Mouse (Mus musculus) hindbrain, embryonic 15.5 days (tissue): ENCODE measurements around the gene Cmas. TPM values are rescaled to one million over a fixed set of nuclear protein-coding genes. Genes with fewer than 3 reads are reported as not detected.
A peak's percentile ranks its signal among the peaks of the same experiment; 100 is the strongest.

Experiments used
- ATAC-seq: fragments of 200-750 bp; cut with Nextera tagmentation; 2 replicates; pipeline ENCODE4 v1.8.0; 2017; ENCODE audit warnings: low read depth, moderate number of reproducible peaks, moderate TSS enrichment; ENCODE audit not compliant: low FRiP score
- H3K27ac ChIP-seq: fragments of 300-500 bp; sonication (generic); replicated peaks from 2 replicates; pipeline ENCODE4 v1.5.1; 2015; ENCODE audit warnings: mild to moderate bottlenecking, inconsistent platforms
- H3K27me3 ChIP-seq: fragments of 300-500 bp; sonication (generic); 2 replicates; pipeline ENCODE4 v1.6.1; 2015; ENCODE audit warnings: control low read depth, inconsistent platforms
- H3K36me3 ChIP-seq: fragments of 300-500 bp; sonication (generic); 2 replicates; pipeline ENCODE4 v1.6.1; 2015; ENCODE audit warnings: control low read depth, inconsistent platforms
- H3K4me1 ChIP-seq: fragments of 300-500 bp; sonication (generic); replicated peaks from 2 replicates; pipeline ENCODE4 v1.6.1; 2015; ENCODE audit warnings: control low read depth, inconsistent platforms
- H3K4me2 ChIP-seq: fragments of 300-500 bp; sonication (generic); 2 replicates; pipeline ENCODE4 v1.6.1; 2015; ENCODE audit warnings: moderate library complexity, mild to moderate bottlenecking, inconsistent platforms
- H3K4me3 ChIP-seq: fragments of 300-500 bp; sonication (generic); 2 replicates; pipeline ENCODE4 v1.5.1; 2015; ENCODE audit warnings: mild to moderate bottlenecking, inconsistent platforms
- H3K9ac ChIP-seq: fragments of 300-500 bp; sonication (generic); 2 replicates; pipeline ENCODE4 v1.6.1; 2015; ENCODE audit warnings: inconsistent platforms
- H3K9me3 ChIP-seq: fragments of 300-500 bp; sonication (generic); 2 replicates; pipeline ENCODE4 v1.6.1; 2016; ENCODE audit warnings: control low read depth, inconsistent platforms
- WGBS: fragments of 180-500 bp; shearing (Covaris S2); methylation state at CpG from one replicate; pipeline ENCODE4 v1.1.7; 2015; 5-methylcytosine and 5-hydroxymethylcytosine counted together
- polyA plus RNA-seq: library from polyadenylated mRNA; unstranded; fragments of >200 nt; fragmentation: Nextera tagmentation; extraction: Ambion mirVana; gene quantifications from 2 replicates; pipeline ENCODE4 v1.2.1, GENCODE M21; 2015

Gene Cmas
- polyA plus RNA-seq, 1 experiment from 2014 or later: 188 TPM

DNA sequence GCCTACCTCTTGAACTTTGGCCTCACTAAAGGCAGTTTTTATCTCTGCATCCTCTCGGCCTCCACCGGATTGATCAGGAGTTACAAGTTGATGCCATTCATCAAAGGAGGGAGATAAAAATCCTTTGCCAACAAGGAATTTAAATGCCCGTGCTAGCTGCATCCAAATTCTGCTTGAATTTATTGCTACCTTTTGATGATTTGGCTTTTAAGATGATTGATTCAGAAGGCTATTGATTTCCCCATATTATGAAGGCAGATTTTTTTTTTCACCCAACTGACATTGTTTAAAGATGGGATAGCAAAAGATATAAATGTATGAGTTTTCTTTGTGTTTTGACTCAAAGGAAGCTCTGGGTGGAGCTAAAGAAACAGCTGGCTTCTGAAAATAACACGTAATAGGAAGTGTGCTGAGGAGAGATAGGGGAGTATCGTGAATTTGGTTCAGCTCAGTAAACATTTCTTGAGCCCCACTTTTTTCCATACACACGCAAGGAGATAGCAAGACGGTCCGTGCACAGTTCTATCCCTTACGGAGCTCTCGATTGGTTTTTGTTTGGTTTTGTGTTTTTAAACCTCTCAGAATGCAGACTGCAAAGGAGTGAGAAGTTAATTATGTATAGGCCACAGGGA, 964 bp downstream of the Cmas start:
- peaks cover 23% of the 10 kb centered on the region for H3K4me1 ChIP-seq
- peak overlapping the region; percentile 91 for H3K9ac ChIP-seq
- H3K27me3 ChIP-seq: 0 out of 2 replicates have a peak, but pooled peaks cover 10% of the 10 kb centered on the region
- WGBS: 38% methylated on average over 10 of the region's 10 CpGs
- peak overlapping the region; percentile 67 for H3K4me2 ChIP-seq
- H3K4me3 ChIP-seq: peak overlapping the region; percentile 95
- ATAC-seq: no peak
- H3K9me3 ChIP-seq: no peaks in the 10 kb centered on the region
- 0 out of 2 replicates have a peak, but pooled peaks cover 3% of the 10 kb centered on the region for H3K36me3 ChIP-seq
- H3K27ac ChIP-seq: peak overlapping the region; percentile 93

DNA sequence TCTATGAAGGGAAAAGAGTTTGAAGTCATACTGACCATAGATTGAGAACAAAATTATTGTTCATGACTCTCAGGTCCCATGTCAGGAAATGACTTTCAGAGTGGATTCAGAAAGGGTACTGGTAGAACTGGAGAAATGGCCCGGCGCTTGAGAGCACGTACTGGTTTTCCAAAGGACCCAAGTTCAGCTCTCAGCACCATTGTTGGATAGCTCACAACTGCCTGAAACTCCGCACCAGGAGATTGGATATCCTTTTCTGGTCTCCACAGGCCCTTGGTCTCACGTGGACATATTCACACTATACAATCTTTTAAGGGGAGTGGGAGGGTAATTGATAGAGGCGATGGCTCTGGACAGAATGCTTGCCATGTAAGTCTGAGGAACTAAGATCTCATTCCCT, 1.5 kb downstream of the Cmas start:
- H3K4me3 ChIP-seq: peak overlapping the region; percentile 95
- peak overlapping the region; percentile 91 for H3K9ac ChIP-seq
- H3K27me3 ChIP-seq: 0 out of 2 replicates have a peak, but pooled peaks cover 7% of the 10 kb centered on the region
- H3K4me1 ChIP-seq: peaks cover 23% of the 10 kb centered on the region
- ATAC-seq: no peak
- WGBS: 92% methylated on average over 6 of the region's 6 CpGs
- H3K36me3 ChIP-seq: 0 out of 2 replicates have a peak, but pooled peaks cover 3% of the 10 kb centered on the region
- 0 out of 2 replicates have a peak overlapping the region, but pooled peaks have one; percentile 93 for H3K27ac ChIP-seq
- no peaks in the 10 kb centered on the region for H3K9me3 ChIP-seq
- H3K4me2 ChIP-seq: peak overlapping the region; percentile 67

DNA sequence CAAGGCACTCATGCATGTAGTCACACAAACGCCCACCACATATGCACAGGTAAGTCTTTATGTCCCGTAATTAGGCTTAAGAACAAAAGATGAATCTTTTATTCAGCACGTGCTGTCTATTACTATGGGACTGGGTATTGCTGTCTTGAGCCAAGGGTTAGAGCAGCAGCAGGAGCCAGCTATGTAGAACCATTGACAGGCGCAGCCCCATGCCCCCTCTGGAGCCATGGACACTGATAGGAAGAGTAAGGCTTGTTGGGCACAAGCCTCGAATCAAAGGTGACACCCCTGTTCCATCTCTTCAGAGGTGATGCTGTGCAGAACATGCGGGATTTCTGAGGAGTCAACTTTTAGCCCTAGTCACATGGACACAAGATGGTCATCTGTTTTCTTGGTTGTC, 2.1 kb downstream of the Cmas start:
- Histone ChIP-seq H3K4me3 (no peak overlapping the region), H3K27ac (no peak overlapping the region), H3K4me1 (peaks cover 23% of the 10 kb centered on the region), H3K9ac (no peak overlapping the region), H3K4me2 (peak overlapping the region; percentile 67), H3K9me3 (no peaks in the 10 kb centered on the region), H3K36me3 (0 out of 2 replicates have a peak, but pooled peaks cover 3% of the 10 kb centered on the region), H3K27me3 (0 out of 2 replicates have a peak, but pooled peaks cover 6% of the 10 kb centered on the region)
- 93% methylated on average over 6 of the region's 6 CpGs for WGBS
- no peak for ATAC-seq

DNA sequence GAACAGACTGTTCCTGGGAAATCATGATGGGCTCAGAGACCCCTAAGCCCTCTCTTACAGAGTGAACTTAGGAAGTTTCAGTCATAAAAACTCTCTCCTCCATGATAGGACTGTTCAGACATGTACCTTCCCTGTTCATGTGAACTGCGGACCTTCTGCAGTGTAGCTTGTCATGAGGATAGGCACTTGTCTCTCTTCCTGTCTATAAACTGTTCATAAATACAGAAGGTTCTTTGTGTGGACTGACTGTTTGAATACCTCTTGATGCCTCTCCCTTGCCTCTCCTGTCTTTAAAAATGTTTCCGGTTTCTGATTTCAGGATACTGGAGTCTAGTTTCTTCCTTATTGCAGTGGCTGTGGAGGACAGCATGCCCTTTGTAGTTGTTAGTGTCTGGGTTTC, 3.1 kb downstream of the Cmas start:
- 0 out of 2 replicates have a peak, but pooled peaks cover 3% of the 10 kb centered on the region for H3K36me3 ChIP-seq
- H3K9me3 ChIP-seq: no peaks in the 10 kb centered on the region
- no peak overlapping the region for H3K27ac ChIP-seq
- no peak for ATAC-seq
- no peak overlapping the region for H3K4me3 ChIP-seq
- no peak overlapping the region for H3K9ac ChIP-seq
- H3K4me2 ChIP-seq: no peak overlapping the region
- 0 out of 2 replicates have a peak, but pooled peaks cover 3% of the 10 kb centered on the region for H3K27me3 ChIP-seq
- whole genome bisulfite sequencing: 94% methylated on average over 2 of the region's 2 CpGs
- peaks cover 23% of the 10 kb centered on the region for H3K4me1 ChIP-seq

DNA sequence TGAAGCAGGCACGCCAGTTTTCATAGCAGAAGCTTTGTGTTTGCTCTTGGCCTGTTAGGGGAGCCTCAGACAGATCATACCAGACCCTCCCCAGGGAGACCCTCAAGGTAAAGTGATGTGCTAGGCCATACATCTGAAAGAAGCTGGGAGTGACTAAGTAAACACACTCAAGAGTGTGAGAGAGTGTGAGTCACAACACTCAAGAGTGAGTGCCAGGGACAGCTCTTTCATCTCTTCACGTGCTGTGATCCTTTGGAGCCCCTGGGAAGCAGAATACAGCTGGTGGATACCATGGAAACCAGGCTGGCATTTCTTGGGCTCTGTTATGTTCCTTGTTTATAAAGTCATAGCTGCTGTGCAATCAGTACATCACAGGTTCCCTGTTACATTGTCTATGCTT, 8.4 kb downstream of the Cmas start:
- Histone ChIP-seq H3K27ac (no peak overlapping the region), H3K36me3 (peaks cover 39% of the 10 kb centered on the region), H3K4me1 (no peaks in the 10 kb centered on the region), H3K4me2 (no peak overlapping the region), H3K9ac (no peak overlapping the region), H3K9me3 (no peaks in the 10 kb centered on the region), H3K27me3 (no peaks in the 10 kb centered on the region), H3K4me3 (no peak overlapping the region)
- 50% methylated on average over 2 of the region's 2 CpGs for WGBS
- ATAC-seq: no peak

DNA sequence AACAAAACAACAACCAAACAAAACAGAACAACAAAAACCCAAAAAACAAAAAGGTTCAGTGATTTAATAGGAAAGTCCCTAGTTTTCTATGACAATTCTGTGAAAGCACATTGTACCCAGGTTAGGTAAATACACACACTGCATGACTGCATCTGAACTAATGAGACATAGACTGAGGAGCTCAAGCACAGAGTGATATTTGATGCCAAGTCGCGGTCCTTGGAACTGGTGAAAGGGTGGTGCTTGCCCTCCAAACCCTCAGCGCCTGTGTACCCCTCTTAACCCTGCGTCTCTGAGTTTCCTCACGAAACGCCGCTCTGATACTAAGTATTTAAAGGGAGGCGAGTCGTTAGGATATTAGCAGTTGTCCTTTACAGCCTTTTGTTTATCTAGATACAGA, 10.8 kb downstream of the Cmas start:
- Histone ChIP-seq H3K4me3 (no peak overlapping the region), H3K4me2 (no peak overlapping the region), H3K27ac (no peak overlapping the region), H3K9me3 (no peaks in the 10 kb centered on the region), H3K27me3 (no peaks in the 10 kb centered on the region), H3K36me3 (peaks cover 57% of the 10 kb centered on the region), H3K4me1 (no peaks in the 10 kb centered on the region), H3K9ac (no peak overlapping the region)
- WGBS: 91% methylated on average over 9 of the region's 9 CpGs
- no peak for ATAC-seq

DNA sequence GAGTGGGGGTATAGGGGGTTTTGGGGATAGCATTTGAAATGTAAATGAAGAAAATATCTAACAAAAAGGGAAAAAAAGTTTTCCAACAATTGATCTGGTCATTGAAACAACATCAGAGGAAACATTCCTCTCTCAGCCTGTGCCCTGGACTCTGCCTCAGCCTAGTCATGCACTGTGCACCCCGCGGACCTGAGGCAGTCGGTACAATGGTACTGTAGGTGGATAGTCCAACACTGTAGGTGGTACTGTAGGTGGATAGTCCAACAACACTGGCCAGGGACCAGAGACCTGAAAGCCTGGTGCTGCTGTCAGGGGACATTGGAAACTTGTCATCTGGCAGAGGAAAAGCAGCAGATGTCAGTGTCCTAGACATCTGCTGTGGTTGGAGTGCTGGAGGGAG, 13.4 kb downstream of the Cmas start:
- no peaks in the 10 kb centered on the region for H3K9me3 ChIP-seq
- H3K27me3 ChIP-seq: no peaks in the 10 kb centered on the region
- H3K4me1 ChIP-seq: no peaks in the 10 kb centered on the region
- ATAC-seq: no peak
- WGBS: 80% methylated on average over 3 of the region's 3 CpGs
- H3K9ac ChIP-seq: no peak overlapping the region
- peaks cover 80% of the 10 kb centered on the region for H3K36me3 ChIP-seq
- H3K4me3 ChIP-seq: no peak overlapping the region
- H3K4me2 ChIP-seq: no peak overlapping the region
- H3K27ac ChIP-seq: no peak overlapping the region

DNA sequence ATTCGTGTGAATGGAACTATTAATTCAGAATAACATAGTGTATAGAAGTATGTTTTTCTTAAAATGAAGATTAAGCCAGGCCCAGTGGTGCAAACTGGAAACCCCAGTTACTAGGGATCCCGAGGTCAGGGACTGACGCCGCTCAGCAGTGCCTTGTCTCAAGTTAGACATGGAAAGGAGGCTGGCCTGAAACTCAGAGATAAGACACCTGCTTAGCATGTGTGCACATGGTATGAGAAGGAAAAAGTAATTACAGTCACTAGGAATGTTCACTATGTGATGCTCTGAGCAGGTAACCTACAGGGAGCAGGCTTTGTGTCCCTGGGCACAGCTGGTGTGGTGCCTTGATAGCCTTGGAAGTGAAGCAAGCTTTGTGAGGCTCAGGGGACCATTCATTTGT, 15.2 kb downstream of the Cmas start:
- Histone ChIP-seq H3K9ac (no peak overlapping the region), H3K4me3 (no peak overlapping the region), H3K27ac (no peak overlapping the region), H3K36me3 (peaks cover 69% of the 10 kb centered on the region), H3K4me2 (no peak overlapping the region), H3K9me3 (no peaks in the 10 kb centered on the region), H3K4me1 (no peaks in the 10 kb centered on the region), H3K27me3 (no peaks in the 10 kb centered on the region)
- ATAC-seq: no peak
- WGBS: 97% methylated on average over 4 of the region's 4 CpGs

DNA sequence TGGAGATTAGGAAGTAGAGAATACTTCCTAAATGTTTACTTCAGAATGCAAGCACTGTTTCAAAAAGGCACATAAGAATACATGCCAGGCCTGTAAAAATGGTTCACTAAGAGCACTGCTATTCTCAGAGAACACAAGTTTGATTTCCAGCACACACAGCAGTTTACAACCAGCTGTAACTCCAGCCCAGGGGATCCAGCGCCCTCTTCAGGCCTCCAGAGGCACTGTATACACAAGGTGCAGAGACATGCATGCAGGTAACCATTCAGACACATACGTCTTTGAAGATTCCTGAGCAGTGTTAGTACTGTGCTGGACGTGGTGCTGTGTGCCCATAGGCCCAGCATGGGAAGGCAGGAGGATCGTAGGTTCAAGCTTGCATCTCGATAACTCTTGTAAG, 17.1 kb downstream of the Cmas start:
- WGBS: 91% methylated on average over 5 of the region's 5 CpGs
- H3K27ac ChIP-seq: no peak overlapping the region
- no peak overlapping the region for H3K4me3 ChIP-seq
- H3K4me2 ChIP-seq: no peak overlapping the region
- H3K4me1 ChIP-seq: no peaks in the 10 kb centered on the region
- H3K36me3 ChIP-seq: peaks cover 51% of the 10 kb centered on the region
- no peak for ATAC-seq
- H3K27me3 ChIP-seq: no peaks in the 10 kb centered on the region
- no peaks in the 10 kb centered on the region for H3K9me3 ChIP-seq
- H3K9ac ChIP-seq: no peak overlapping the region

DNA sequence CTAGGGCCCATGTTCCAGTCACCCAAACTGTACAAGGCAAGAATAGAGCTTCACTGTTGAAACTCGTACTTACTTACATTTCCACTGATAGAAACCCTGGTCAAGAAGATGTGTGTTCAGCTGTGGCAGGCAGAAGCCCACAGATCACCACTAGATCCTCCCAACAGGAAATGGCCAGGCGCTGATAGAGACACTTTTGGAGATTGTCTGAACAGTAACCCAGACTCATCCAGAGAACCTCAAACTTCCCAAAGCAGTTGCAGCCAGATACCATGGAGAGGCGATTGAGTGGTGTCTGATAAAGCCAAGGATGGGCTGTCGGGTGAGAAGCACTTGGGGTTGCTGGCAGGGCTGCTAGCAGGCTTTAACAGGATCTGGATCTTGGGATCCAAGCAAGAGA, 20.4 kb downstream of the Cmas start:
- Histone ChIP-seq H3K9me3 (no peaks in the 10 kb centered on the region), H3K4me2 (no peak overlapping the region), H3K9ac (no peak overlapping the region), H3K27me3 (no peaks in the 10 kb centered on the region), H3K4me3 (no peak overlapping the region), H3K36me3 (peaks cover 27% of the 10 kb centered on the region), H3K4me1 (peaks cover 18% of the 10 kb centered on the region), H3K27ac (no peak overlapping the region)
- 76% methylated on average over 4 of the region's 4 CpGs for WGBS
- ATAC-seq: no peak

DNA sequence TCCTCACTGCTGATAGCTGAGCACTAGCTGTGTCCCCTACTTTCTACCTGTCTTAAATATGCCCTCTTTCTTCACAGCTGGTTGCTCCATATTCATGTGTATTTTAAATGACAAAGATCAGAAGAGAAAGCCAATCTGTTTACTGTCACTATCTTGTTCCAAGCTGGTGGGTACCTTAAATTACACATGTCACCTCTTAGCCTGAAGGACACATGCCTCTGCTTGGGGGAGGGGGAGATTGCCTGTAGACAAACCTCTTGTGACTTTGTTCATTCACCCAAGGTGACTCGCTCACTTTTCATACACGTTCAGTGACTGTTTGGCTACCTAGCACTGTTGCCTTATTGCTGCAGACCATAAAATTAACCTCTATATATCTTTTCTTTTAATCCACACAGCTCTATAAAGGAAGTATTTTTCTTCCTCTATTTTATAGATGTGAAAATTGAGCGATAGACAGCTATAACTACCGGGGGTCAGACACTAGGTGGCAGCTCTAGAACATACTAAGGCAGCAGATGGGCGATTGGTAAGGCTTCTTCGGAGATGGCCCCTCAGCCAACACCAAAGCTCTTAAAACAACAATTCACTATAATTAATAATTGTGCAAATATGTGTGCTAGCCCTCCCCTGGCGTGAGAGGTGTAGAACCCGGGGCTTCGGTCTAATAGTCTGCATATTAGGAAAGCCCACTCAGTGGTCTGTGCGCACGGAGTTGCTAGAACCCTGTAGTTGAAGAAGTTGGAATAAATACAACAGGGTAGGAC, 22.7 kb downstream of the Cmas start:
- H3K36me3 ChIP-seq: peaks cover 4% of the 10 kb centered on the region; the same call in 1 of the 2 replicates
- no peaks in the 10 kb centered on the region for H3K27me3 ChIP-seq
- H3K9ac ChIP-seq: no peak overlapping the region
- ATAC-seq: peak; percentile 58
- no peak overlapping the region for H3K4me2 ChIP-seq
- H3K9me3 ChIP-seq: no peaks in the 10 kb centered on the region
- no peak overlapping the region for H3K27ac ChIP-seq
- H3K4me1 ChIP-seq: peaks cover 18% of the 10 kb centered on the region
- H3K4me3 ChIP-seq: no peak overlapping the region
- WGBS: 46% methylated on average over 11 of the region's 11 CpGs

DNA sequence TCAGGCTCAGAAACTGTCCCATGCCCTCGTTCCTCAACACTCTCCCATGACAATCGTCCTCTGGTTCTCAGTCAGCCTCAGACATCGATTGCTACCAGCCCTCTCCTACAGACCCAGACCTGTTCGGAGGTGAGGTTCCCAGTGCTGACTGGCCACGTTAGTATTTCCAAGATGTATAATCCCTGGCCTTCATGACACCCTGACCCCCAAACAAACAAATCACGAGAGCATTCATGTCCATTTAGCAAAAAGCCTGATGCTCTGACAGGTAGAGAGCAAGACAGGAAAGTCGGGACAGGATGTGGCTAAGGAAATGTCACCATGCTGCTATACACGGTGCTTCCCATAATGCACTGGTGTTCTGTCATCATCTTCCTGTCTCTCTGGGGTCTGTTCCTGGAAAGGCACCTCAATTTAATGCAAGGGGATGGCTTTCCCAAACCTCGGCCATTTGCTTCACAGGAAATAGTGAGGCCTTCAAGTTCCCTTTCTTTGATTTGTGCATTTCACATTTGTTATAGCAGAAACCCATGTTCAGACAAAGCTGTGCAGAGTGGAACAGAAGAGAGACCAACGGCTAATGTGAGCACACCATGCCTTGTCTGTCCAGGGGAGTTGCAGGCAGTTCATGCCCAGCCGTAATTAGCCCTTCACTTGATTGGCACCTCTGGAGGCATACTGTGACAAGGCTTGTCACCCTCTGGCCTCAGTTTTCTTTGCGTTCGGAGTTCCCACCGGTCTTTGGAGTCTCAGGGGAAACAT, 23.5 kb downstream of the Cmas start:
- peaks cover 18% of the 10 kb centered on the region for H3K4me1 ChIP-seq
- H3K4me3 ChIP-seq: no peak overlapping the region
- peak; percentile 27; the same call in 1 of the 2 replicates for ATAC-seq
- no peaks in the 10 kb centered on the region for H3K9me3 ChIP-seq
- no peak overlapping the region for H3K27ac ChIP-seq
- no peak overlapping the region for H3K4me2 ChIP-seq
- 60% methylated on average over 14 of the region's 14 CpGs for WGBS
- H3K9ac ChIP-seq: no peak overlapping the region
- no peaks in the 10 kb centered on the region; the same call in 1 of the 2 replicates for H3K36me3 ChIP-seq
- H3K27me3 ChIP-seq: no peaks in the 10 kb centered on the region
